Mouse (Mus musculus) embryo, embryonic 9.5 days (tissue): ENCODE measurements around the gene Cuzd1.
A peak's percentile ranks its signal among the peaks of the same experiment; 100 is the strongest.

ENCODE experiments used
- DNase-seq: peaks from one replicate; pipeline ENCODE4 v3.0.0-alpha.2; 2017; ENCODE audit errors: extremely low spot score

Gene Cuzd1

GRCm38 (mm10) chr7:131322192-131322591 lies at the start of gene Cuzd1:
Gene Cuzd1 (minus strand): TSS chr7:131322292.
- no peak for DNase-seq

GRCm38 (mm10) chr7:131371470-131371860 lies 49.4 kb upstream of the Cuzd1 start:
- DNase-seq = no peak

GRCm38 (mm10) chr7:131370648-131371469 lies 48.8 kb upstream of the Cuzd1 start, which contains the start of gene Pstk:
Gene Pstk (plus strand): TSS chr7:131371141.
- DNase-seq = peak; percentile 90

GRCm38 (mm10) chr7:131364131-131364530 lies 42.0 kb upstream of the Cuzd1 start:
- DNase-seq = no peak

GRCm38 (mm10) chr7:131362615-131363300 lies 40.7 kb upstream of the Cuzd1 start, which contains the start of gene 2310057M21Rik:
Gene 2310057M21Rik (minus strand): TSS chr7:131362759.
- peak; percentile 97 for DNase-seq

GRCm38 (mm10) chr7:131362269-131362614 lies 40.1 kb upstream of the Cuzd1 start:
- DNase-seq = no peak

GRCm38 (mm10) chr7:131356105-131356504 lies 34.0 kb upstream of the Cuzd1 start:
- no peak for DNase-seq

- no peak for DNase-seq
These were observed 23.9 kb upstream of the Cuzd1 start for GRCm38 (mm10) chr7:131345856-131346541.

- DNase-seq = no peak
These were observed 15.5 kb upstream of the Cuzd1 start for GRCm38 (mm10) chr7:131337502-131338068.

GRCm38 (mm10) chr7:131333564-131333963 lies 11.5 kb upstream of the Cuzd1 start, which contains the start of gene Fam24a:
Gene Fam24a (plus strand): TSS chr7:131333864.
- no peak for DNase-seq

- no peak for DNase-seq
These were observed 9.6 kb upstream of the Cuzd1 start for GRCm38 (mm10) chr7:131331688-131332087.

- DNase-seq = no peak
These were observed 7.3 kb upstream of the Cuzd1 start, which contains the start of gene Fam24b for GRCm38 (mm10) chr7:131329416-131329815. Gene Fam24b (minus strand): TSS chr7:131329516.

GRCm38 (mm10) chr7:131327054-131327453 lies 5.0 kb upstream of the Cuzd1 start:
- no peak for DNase-seq

GRCm38 (mm10) chr7:131318340-131318739 lies 3.8 kb downstream of the Cuzd1 start:
- no peak for DNase-seq

GRCm38 (mm10) chr7:131317587-131317986 lies 4.5 kb downstream of the Cuzd1 start:
- no peak for DNase-seq

- no peak for DNase-seq
These were observed 7.6 kb downstream of the Cuzd1 start for GRCm38 (mm10) chr7:131314493-131314892.

GRCm38 (mm10) chr7:131306733-131307132 lies 15.4 kb downstream of the Cuzd1 start:
- DNase-seq = no peak

- no peak for DNase-seq
These were observed 18.8 kb downstream of the Cuzd1 start for GRCm38 (mm10) chr7:131303340-131303739.

GRCm38 (mm10) chr7:131297151-131297550 lies 24.9 kb downstream of the Cuzd1 start:
- no peak for DNase-seq

GRCm38 (mm10) chr7:131265851-131266250 lies 56.2 kb downstream of the Cuzd1 start:
- no peak for DNase-seq

- no peak for DNase-seq
These were observed 57.8 kb downstream of the Cuzd1 start for GRCm38 (mm10) chr7:131264251-131264650.

GRCm38 (mm10) chr7:131260946-131261345 lies 61.1 kb downstream of the Cuzd1 start:
- DNase-seq = no peak
